Mouse (Mus musculus) ES-E14 (cell line): ENCODE results near the gene Trim3.

ENCODE experiments used
- CHD2 ChIP-seq: IDR thresholded peaks from 2 replicates; pipeline ENCODE4 v1.6.1; 2014; ENCODE audit warnings: mild to moderate bottlenecking, low read depth, low read length, inconsistent platforms
- HCFC1 ChIP-seq: IDR thresholded peaks from 2 replicates; pipeline ENCODE4 v1.6.1; 2012; ENCODE audit warnings: low read length, inconsistent platforms, borderline replicate concordance; ENCODE audit not compliant: insufficient read depth
- MAFK ChIP-seq: IDR thresholded peaks from 2 replicates; pipeline ENCODE4 v1.6.1; 2014; ENCODE audit warnings: mild to moderate bottlenecking, low read depth, low read length, inconsistent platforms; ENCODE audit not compliant: insufficient read depth
- ZC3H11A ChIP-seq: IDR thresholded peaks from 2 replicates; pipeline ENCODE4 v1.6.1; 2012; ENCODE audit warnings: low read depth, mild to moderate bottlenecking, inconsistent platforms, low read length, borderline replicate concordance
- ZNF384 ChIP-seq: IDR thresholded peaks from 2 replicates; pipeline ENCODE4 v1.6.1; 2012; ENCODE audit warnings: low read depth, low read length, inconsistent platforms

DNA sequence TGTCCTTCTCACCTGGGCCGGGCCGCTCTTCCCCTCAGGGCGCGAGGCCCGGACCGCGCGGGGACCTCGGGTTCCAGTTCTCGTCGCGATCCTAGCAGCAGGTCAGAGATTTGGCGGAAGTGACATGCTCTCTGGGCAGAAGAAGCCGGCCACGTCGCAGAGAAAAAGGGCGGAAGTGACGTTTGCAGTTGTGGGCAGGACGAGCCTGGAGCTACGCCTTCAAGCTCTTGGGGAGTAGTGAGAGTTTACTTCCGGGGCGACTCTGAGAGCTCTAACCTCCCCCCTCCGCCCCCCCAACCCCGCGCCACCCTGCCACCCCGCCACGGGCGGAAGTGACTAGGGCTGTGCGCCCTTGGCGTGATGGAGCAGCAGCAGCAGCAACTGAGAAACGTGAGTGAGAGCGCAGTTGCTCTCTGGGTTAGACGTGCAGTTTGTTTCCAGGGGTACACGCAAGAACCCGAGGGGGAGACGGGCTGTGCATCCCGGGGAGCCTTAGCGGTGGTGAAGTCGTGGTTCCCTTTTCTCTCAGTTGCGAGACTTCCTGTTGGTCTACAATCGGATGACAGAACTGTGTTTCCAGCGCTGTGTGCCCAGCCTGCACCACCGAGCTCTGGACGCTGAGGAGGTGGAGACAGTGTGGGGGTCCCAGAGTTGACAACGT, 7.0 kb upstream of the Trim3 start, which contains the start of the genes Arfip2 and Gm45799:
- TF ChIP-seq CHD2 (peak; percentile 43; the same call in 1 of the 2 replicates), MAFK (no peak), ZNF384 (no peak), ZC3H11A (no peak), HCFC1 (peak; percentile 86)
